In genomic region chr9:52728806-52729205, GRCm38 (mm10) we compare ENCODE assay signal across 22 mouse cellular contexts. TPM values are rescaled to one million over a fixed set of nuclear protein-coding genes. Genes with fewer than 3 reads are reported as not detected.
DNase-seq lines count a peak whose midpoint lies in the region; ATAC-seq and TF ChIP-seq lines count a peak whose summit lies in the region.
"Had no signal": no experiment of that assay in that cellular context is flagged by ENCODE, and none has a peak within 500 bp of the region (broad histone marks: within the 10 kb centered on the region; RNA-seq: fewer than 3 reads in every experiment).

No protein-coding gene starts in this region.

- no peak for TF ChIP-seq CTCF in lung, embryonic 14.5 days (IDR thresholded peaks at IDR 0.05; ENCODE audit: low read depth)
- no peak for TF ChIP-seq CTCF in lung, adult 2 months (IDR thresholded peaks at IDR 0.05; ENCODE audit: insufficient read depth, low read length)

- H3K9me3 ChIP-seq in lung, embryonic 14.5 days (ENCODE audit: low read depth, low read length): no peaks in the 10 kb centered on the region
- H3K9me3 ChIP-seq: forebrain, embryonic 10.5 days; forebrain, embryonic 13.5 days; heart, embryonic 10.5 days; heart, embryonic 13.5 days; hindbrain, embryonic 12.5 days; hindbrain, embryonic 15.5 days had no signal

- no peak overlapping the region for H3K4me3 ChIP-seq in lung, embryonic 14.5 days (ENCODE audit: low read depth, low read length)
- H3K4me3 ChIP-seq in lung, adult 2 months (replicated peaks; ENCODE audit: extremely low read depth, low read depth, low read length): no peak overlapping the region
- H3K4me3 ChIP-seq: forebrain, embryonic 10.5 days; forebrain, embryonic 13.5 days; heart, adult 2 months; heart, embryonic 10.5 days; heart, embryonic 13.5 days; hindbrain, embryonic 12.5 days; hindbrain, embryonic 15.5 days had no signal

- H3K4me1 ChIP-seq in lung, embryonic 14.5 days (ENCODE audit: insufficient read depth): no peaks in the 10 kb centered on the region
- no peaks in the 10 kb centered on the region for H3K4me1 ChIP-seq in lung, adult 2 months (ENCODE audit: control insufficient read depth, insufficient read depth, low read length)
- H3K4me1 ChIP-seq: forebrain, embryonic 10.5 days; forebrain, embryonic 13.5 days; heart, embryonic 10.5 days; heart, embryonic 13.5 days; hindbrain, embryonic 12.5 days; hindbrain, embryonic 15.5 days had no signal

- TF ChIP-seq POLR2A in lung, adult 2 months (IDR thresholded peaks at IDR 0.05; ENCODE audit: borderline replicate concordance, extremely low read depth, low read depth, low read length): no peak

- no peaks in the 10 kb centered on the region for H3K36me3 ChIP-seq in lung, embryonic 14.5 days (ENCODE audit: insufficient read depth)
- H3K36me3 ChIP-seq: forebrain, embryonic 10.5 days; heart, embryonic 10.5 days; heart, embryonic 13.5 days; hindbrain, embryonic 12.5 days; hindbrain, embryonic 15.5 days had no signal

- ATAC-seq in frontal cortex, adult (ENCODE audit: low TSS enrichment): peak; percentile 90
- ATAC-seq in lung, embryonic 14.5 days (ENCODE audit: insufficient read depth): no peak
- ATAC-seq: activated CD4-positive, CD25-positive, alpha-beta regulatory T cell, adult 4 months; forebrain, embryonic 13.5 days; forebrain, embryonic 16.5 days had no signal

- no peak overlapping the region for H3K27ac ChIP-seq in lung, embryonic 14.5 days (ENCODE audit: low read depth)
- H3K27ac ChIP-seq: forebrain, embryonic 10.5 days; forebrain, embryonic 13.5 days; heart, adult 2 months; heart, embryonic 10.5 days; heart, embryonic 13.5 days; hindbrain, embryonic 12.5 days; hindbrain, embryonic 15.5 days had no signal

- WGBS in lung, embryonic 14.5 days: 62% methylated on average over 5 of the region's 5 CpGs
- 72% methylated on average over 5 of the region's 5 CpGs for WGBS in lung, adult 2 months

- no peaks in the 10 kb centered on the region for H3K27me3 ChIP-seq in lung, embryonic 14.5 days (ENCODE audit: insufficient read depth, low read length)
- H3K27me3 ChIP-seq: forebrain, embryonic 13.5 days; heart, embryonic 13.5 days; hindbrain, embryonic 12.5 days; hindbrain, embryonic 15.5 days had no signal

- H3K9ac ChIP-seq in lung, embryonic 14.5 days: no peak overlapping the region
- H3K9ac ChIP-seq: forebrain, embryonic 13.5 days; heart, embryonic 13.5 days; hindbrain, embryonic 12.5 days; hindbrain, embryonic 15.5 days had no signal

- no peak for DNase-seq in frontal cortex, postnatal 25 days (ENCODE audit: low spot score in 2 of 2)
- peak; percentile 70 for DNase-seq in lung, embryonic 14.5 days
- no peak for DNase-seq in lung, adult 2 months
- DNase-seq in lung, postnatal 4 days: peak; percentile 19 to 65
- DNase-seq in lung, postnatal 25 days (ENCODE audit: low spot score): no peak
- DNase-seq: adrenal gland, adult 8-10 months; adrenal gland, postnatal 25 days; cerebellum, adult 18-20 months; cerebellum, adult 9-10 months; cerebellum, postnatal 14 days; gastrocnemius, postnatal 25 days; heart, adult 2 months; heart, postnatal 14 days had no signal

- no peak overlapping the region for H3K4me2 ChIP-seq in lung, embryonic 14.5 days
- H3K4me2 ChIP-seq: forebrain, embryonic 13.5 days; heart, embryonic 13.5 days; hindbrain, embryonic 12.5 days; hindbrain, embryonic 15.5 days had no signal

RNA-seq across cellular contexts. Expression of gene AI593442, which starts 49.2 kb away (rescaled TPM):
- polyA plus RNA-seq in lung, embryonic 14.5 days (2014; fragmentation: Nextera tagmentation; extraction: Ambion mirVana): 0.25 and 0.60 TPM in 2 replicates
- 0.05 and 0.08 TPM in 2 replicates for polyA plus RNA-seq in lung, adult 2 months (2012; rRNA removed)
- polyA plus RNA-seq: activated CD4-positive, CD25-positive, alpha-beta regulatory T cell, adult 4 months had no signal

Comparison
In these comparisons a context has a peak if more than half of its experiments do, and no peak if none do; other contexts are left out.
1. DNase-seq: peak in lung, embryonic 14.5 days (single experiment) and lung, postnatal 4 days (2 of 2); none in frontal cortex, postnatal 25 days (0 of 2), lung, adult 2 months (single experiment) and lung, postnatal 25 days (single experiment).